23 mouse cellular contexts compared by ENCODE assay signal in genomic region chr12:25228708-25229107, GRCm38 (mm10).
A peak's percentile ranks its signal among the peaks of the same experiment; 100 is the strongest.
DNase-seq lines count a peak whose midpoint lies in the region; ATAC-seq and TF ChIP-seq lines count a peak whose summit lies in the region.
"Had no signal": no experiment of that assay in that cellular context is flagged by ENCODE, and none has a peak within 500 bp of the region (broad histone marks: within the 10 kb centered on the region; RNA-seq: fewer than 3 reads in every experiment).

No protein-coding gene starts in this region.

- H3K36me3 ChIP-seq in forebrain, postnatal 0 days (ENCODE audit: insufficient read depth) = no peaks in the 10 kb centered on the region
- H3K36me3 ChIP-seq in forebrain, embryonic 10.5 days (replicated peaks) = no peaks in the 10 kb centered on the region
- H3K36me3 ChIP-seq in midbrain, embryonic 13.5 days = no peaks in the 10 kb centered on the region
- H3K36me3 ChIP-seq: embryonic facial prominence, embryonic 13.5 days; embryonic facial prominence, embryonic 15.5 days; forebrain, embryonic 15.5 days; G1E had no signal

- no peak for TF ChIP-seq CTCF in forebrain, postnatal 0 days (IDR thresholded peaks at IDR 0.05; ENCODE audit: low read depth)

- 0 out of 2 replicates have a peak, but pooled peaks have one; percentile 3 for ATAC-seq in forebrain, postnatal 0 days
- ATAC-seq in common myeloid progenitor, adult 5-6 weeks (replicated peaks; ENCODE audit: low read depth, poor library complexity, severe bottlenecking) = 0 out of 2 replicates have a peak, but pooled peaks have one; percentile 19
- ATAC-seq in monocyte, adult 5-6 weeks (replicated peaks; ENCODE audit: insufficient number of reproducible peaks, low FRiP score, low TSS enrichment, poor library complexity, severe bottlenecking) = peak; percentile 57
- ATAC-seq in midbrain, embryonic 13.5 days = no peak
- ATAC-seq: activated CD4-positive, CD25-positive, alpha-beta regulatory T cell, adult 4 months; forebrain, embryonic 13.5 days; forebrain, embryonic 15.5 days; Patski had no signal

- no peak overlapping the region for H3K4me3 ChIP-seq in forebrain, postnatal 0 days (ENCODE audit: low read depth, low read length)
- no peak overlapping the region for H3K4me3 ChIP-seq in forebrain, embryonic 10.5 days
- no peak overlapping the region for H3K4me3 ChIP-seq in midbrain, embryonic 13.5 days (replicated peaks)
- H3K4me3 ChIP-seq: embryonic facial prominence, embryonic 13.5 days; embryonic facial prominence, embryonic 15.5 days; erythroblast, embryonic 14.5 days; forebrain, embryonic 13.5 days; forebrain, embryonic 15.5 days had no signal

- no peaks in the 10 kb centered on the region for H3K27me3 ChIP-seq in forebrain, postnatal 0 days (ENCODE audit: insufficient read depth, low read length)
- peaks cover 9% of the 10 kb centered on the region for H3K27me3 ChIP-seq in forebrain, embryonic 10.5 days (ENCODE audit: poor library complexity, severe bottlenecking)
- no peaks in the 10 kb centered on the region for H3K27me3 ChIP-seq in midbrain, embryonic 13.5 days
- H3K27me3 ChIP-seq: embryonic facial prominence, embryonic 15.5 days; forebrain, embryonic 13.5 days; forebrain, embryonic 15.5 days; Patski had no signal

- no peak overlapping the region for H3K27ac ChIP-seq in forebrain, postnatal 0 days (ENCODE audit: low read depth, low read length)
- H3K27ac ChIP-seq in forebrain, embryonic 10.5 days = no peak overlapping the region
- H3K27ac ChIP-seq in midbrain, embryonic 13.5 days = no peak overlapping the region
- H3K27ac ChIP-seq: embryonic facial prominence, embryonic 13.5 days; embryonic facial prominence, embryonic 15.5 days; forebrain, embryonic 13.5 days; forebrain, embryonic 15.5 days had no signal

- 96% methylated on average over 2 of the region's 2 CpGs for WGBS in forebrain, postnatal 0 days
- 83% methylated on average over 2 of the region's 2 CpGs for WGBS in forebrain, embryonic 10.5 days
- 96% methylated on average over 2 of the region's 2 CpGs for WGBS in midbrain, embryonic 13.5 days

- no peak overlapping the region for H3K4me2 ChIP-seq in forebrain, postnatal 0 days (ENCODE audit: low read depth)
- H3K4me2 ChIP-seq in midbrain, embryonic 13.5 days (replicated peaks) = no peak overlapping the region
- H3K4me2 ChIP-seq: embryonic facial prominence, embryonic 13.5 days; embryonic facial prominence, embryonic 15.5 days; forebrain, embryonic 13.5 days; forebrain, embryonic 15.5 days had no signal

- DNase-seq in forebrain, postnatal 0 days = no peak
- no peak for DNase-seq in forebrain, embryonic 10.5 days (ENCODE audit: extremely low spot score, low spot score)
- DNase-seq in 416B (ENCODE audit: low read depth) = peak; percentile 68
- no peak for DNase-seq in urinary bladder, postnatal 25 days (ENCODE audit: low spot score)
- DNase-seq: adrenal gland, adult 8-10 months; adrenal gland, postnatal 14 days; adrenal gland, postnatal 36 days; cerebellum, adult 11-12 months; cerebellum, adult 2 months; cerebellum, adult 9-10 months; cerebellum, postnatal 25 days; embryo, embryonic 11 days had no signal

- no peak overlapping the region for H3K9ac ChIP-seq in forebrain, postnatal 0 days
- no peak overlapping the region for H3K9ac ChIP-seq in midbrain, embryonic 13.5 days (replicated peaks)
- H3K9ac ChIP-seq: embryonic facial prominence, embryonic 13.5 days; embryonic facial prominence, embryonic 15.5 days; forebrain, embryonic 13.5 days; forebrain, embryonic 15.5 days had no signal

- no peaks in the 10 kb centered on the region; the same call in 1 of the 2 replicates for H3K4me1 ChIP-seq in forebrain, postnatal 0 days (ENCODE audit: insufficient read depth)
- peaks cover 5% of the 10 kb centered on the region for H3K4me1 ChIP-seq in forebrain, embryonic 10.5 days
- no peaks in the 10 kb centered on the region for H3K4me1 ChIP-seq in midbrain, embryonic 13.5 days (replicated peaks)
- H3K4me1 ChIP-seq: embryonic facial prominence, embryonic 15.5 days; forebrain, embryonic 13.5 days; forebrain, embryonic 15.5 days had no signal

- H3K9me3 ChIP-seq in forebrain, postnatal 0 days (ENCODE audit: low read length) = no peaks in the 10 kb centered on the region
- no peaks in the 10 kb centered on the region for H3K9me3 ChIP-seq in forebrain, embryonic 10.5 days
- H3K9me3 ChIP-seq in midbrain, embryonic 13.5 days = no peaks in the 10 kb centered on the region
- H3K9me3 ChIP-seq: embryonic facial prominence, embryonic 13.5 days; embryonic facial prominence, embryonic 15.5 days; forebrain, embryonic 13.5 days; forebrain, embryonic 15.5 days had no signal
